8 mouse cellular contexts compared by ENCODE assay signal in the genomic region with DNA sequence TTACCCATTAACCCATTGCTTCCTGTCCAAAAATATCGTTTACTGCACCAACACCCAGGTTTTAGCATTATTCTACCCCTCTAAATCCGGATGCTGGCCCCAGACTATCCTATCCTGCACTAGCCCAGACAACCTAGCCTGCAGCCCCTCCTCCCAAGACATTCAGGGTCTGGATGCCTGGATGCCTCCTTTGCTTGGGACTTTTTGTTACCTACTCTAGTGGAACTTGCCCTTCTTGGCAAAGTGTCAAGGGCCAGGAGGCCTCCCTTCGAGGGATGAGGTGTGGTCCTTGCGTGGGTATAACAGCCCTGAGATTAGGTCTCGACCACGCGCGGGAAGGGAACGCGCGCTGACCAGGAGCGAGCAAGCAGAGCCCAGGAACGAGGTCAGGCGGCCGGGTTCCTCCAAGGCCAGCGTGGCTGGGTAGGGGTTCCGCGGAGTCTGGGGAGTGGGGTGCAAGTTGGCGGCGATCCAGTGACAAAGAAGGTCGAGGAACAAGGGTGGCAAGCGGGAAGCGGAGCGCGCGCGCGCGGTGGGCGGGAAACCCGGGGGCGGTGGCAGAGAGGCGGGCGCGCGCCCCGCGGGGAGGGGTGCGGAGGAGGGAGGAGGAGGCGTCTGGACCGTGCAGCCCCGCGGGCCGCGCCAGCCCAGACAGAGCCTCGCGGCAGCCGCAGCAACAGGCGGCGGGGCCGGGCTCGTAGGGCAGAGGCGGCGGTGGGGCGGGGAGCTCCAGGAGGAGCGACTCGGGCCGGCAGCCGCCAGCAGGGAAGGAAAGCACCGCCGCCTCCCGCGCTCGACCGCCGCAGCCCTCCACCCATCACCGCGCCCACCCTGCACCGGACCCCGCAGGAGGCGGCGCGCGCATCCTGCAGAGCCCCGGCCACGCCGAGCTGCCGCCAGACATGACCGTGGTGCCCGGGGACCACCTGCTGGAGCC. TPM values are rescaled to one million over a fixed set of nuclear protein-coding genes. Genes with fewer than 3 reads are reported as not detected.
DNase-seq lines count a peak whose midpoint lies in the region; ATAC-seq and TF ChIP-seq lines count a peak whose summit lies in the region.

Gene Kcna3, plus strand, starts transcription at position 649 of the 937 bp plus-strand sequence.

- H3K9me3 ChIP-seq in embryonic facial prominence, embryonic 15.5 days (replicated peaks): no peaks in the 10 kb centered on the region
- H3K9me3 ChIP-seq in heart, embryonic 12.5 days (replicated peaks): no peaks in the 10 kb centered on the region
- no peaks in the 10 kb centered on the region for H3K9me3 ChIP-seq in liver, embryonic 16.5 days (replicated peaks; ENCODE audit: control insufficient read depth, low read length)
- H3K9me3 ChIP-seq in neural tube, embryonic 12.5 days: no peaks in the 10 kb centered on the region
- H3K9me3 ChIP-seq in stomach, postnatal 0 days (ENCODE audit: control insufficient read depth, low read length): no peaks in the 10 kb centered on the region

- H3K27me3 ChIP-seq in embryonic facial prominence, embryonic 15.5 days: peaks cover 9% of the 10 kb centered on the region; the same call in 1 of the 2 replicates
- H3K27me3 ChIP-seq in heart, embryonic 12.5 days (replicated peaks): peaks cover 22% of the 10 kb centered on the region
- H3K27me3 ChIP-seq in liver, embryonic 16.5 days (ENCODE audit: control insufficient read depth, insufficient read depth, low read depth, low read length): peaks cover 36% of the 10 kb centered on the region
- H3K27me3 ChIP-seq in neural tube, embryonic 12.5 days (replicated peaks): 0 out of 2 replicates have a peak, but pooled peaks cover 7% of the 10 kb centered on the region
- no peaks in the 10 kb centered on the region for H3K27me3 ChIP-seq in stomach, postnatal 0 days (ENCODE audit: control insufficient read depth, insufficient read depth, low read length)

- peak; percentile 68 for DNase-seq in 416B (ENCODE audit: low read depth)
- DNase-seq in kidney, postnatal 10 days: peak; percentile 81
- peak; percentile 76 for DNase-seq in stomach, postnatal 0 days (ENCODE audit: low spot score)

- no peak for TF ChIP-seq EP300 in stomach, postnatal 0 days (optimal IDR thresholded peaks at IDR 0.05)

- ATAC-seq in embryonic facial prominence, embryonic 15.5 days (ENCODE audit: insufficient number of reproducible peaks, low FRiP score, low TSS enrichment, low read depth): peak; percentile 93
- peak; percentile 91 for ATAC-seq in heart, embryonic 12.5 days (ENCODE audit: insufficient number of reproducible peaks, low FRiP score)
- peak; percentile 81 for ATAC-seq in liver, embryonic 16.5 days (ENCODE audit: low read depth)
- ATAC-seq in neural tube, embryonic 12.5 days (ENCODE audit: low FRiP score, low read depth): peak; percentile 95
- peak; percentile 93 for ATAC-seq in stomach, postnatal 0 days (ENCODE audit: low FRiP score, low TSS enrichment)

- under 1% methylated on average over 72 of the region's 80 CpGs for WGBS in bone marrow, adult 2 months
- WGBS in embryonic facial prominence, embryonic 15.5 days: under 1% methylated on average over 65 of the region's 80 CpGs
- 1% methylated on average over 52 of the region's 80 CpGs for WGBS in heart, embryonic 12.5 days
- WGBS in liver, embryonic 16.5 days (ENCODE audit: insufficient replicate concordance): under 1% methylated on average over 59 of the region's 80 CpGs
- 1% methylated on average over 48 of the region's 80 CpGs for WGBS in neural tube, embryonic 12.5 days
- 2% methylated on average over 72 of the region's 80 CpGs for WGBS in stomach, postnatal 0 days

- peak within 1 kb of the TSS; percentile 49 for H3K27ac ChIP-seq in bone marrow, adult 2 months (ENCODE audit: control insufficient read depth, insufficient read depth, low read depth, low read length, poor library complexity)
- no peak within 1 kb of the TSS for H3K27ac ChIP-seq in embryonic facial prominence, embryonic 15.5 days (replicated peaks)
- no peak within 1 kb of the TSS for H3K27ac ChIP-seq in heart, embryonic 12.5 days (ENCODE audit: poor library complexity, severe bottlenecking)
- H3K27ac ChIP-seq in liver, embryonic 16.5 days (ENCODE audit: low read length): no peak within 1 kb of the TSS
- H3K27ac ChIP-seq in neural tube, embryonic 12.5 days: no peak within 1 kb of the TSS
- H3K27ac ChIP-seq in stomach, postnatal 0 days (replicated peaks): no peak within 1 kb of the TSS

- H3K36me3 ChIP-seq in embryonic facial prominence, embryonic 15.5 days: no peaks in the 10 kb centered on the region
- no peaks in the 10 kb centered on the region for H3K36me3 ChIP-seq in heart, embryonic 12.5 days
- H3K36me3 ChIP-seq in liver, embryonic 16.5 days (ENCODE audit: control insufficient read depth, insufficient read depth): no peaks in the 10 kb centered on the region
- no peaks in the 10 kb centered on the region for H3K36me3 ChIP-seq in neural tube, embryonic 12.5 days
- H3K36me3 ChIP-seq in stomach, postnatal 0 days (ENCODE audit: control insufficient read depth, insufficient read depth, low read length): no peaks in the 10 kb centered on the region

- peak within 1 kb of the TSS; percentile 93 for H3K4me2 ChIP-seq in embryonic facial prominence, embryonic 15.5 days (replicated peaks)
- peak within 1 kb of the TSS; percentile 95 for H3K4me2 ChIP-seq in heart, embryonic 12.5 days
- peak within 1 kb of the TSS; percentile 79 for H3K4me2 ChIP-seq in liver, embryonic 16.5 days (ENCODE audit: low read depth, low read length)
- peak within 1 kb of the TSS; percentile 80 for H3K4me2 ChIP-seq in neural tube, embryonic 12.5 days (replicated peaks)
- H3K4me2 ChIP-seq in stomach, postnatal 0 days (replicated peaks; ENCODE audit: low read depth): peak within 1 kb of the TSS; percentile 99

- TF ChIP-seq CTCF in bone marrow, adult 2 months (IDR thresholded peaks at IDR 0.05; ENCODE audit: control insufficient read depth, insufficient read depth, low read length): no peak; the same call in 1 of the 2 replicates
- no peak for TF ChIP-seq CTCF in stomach, postnatal 0 days (IDR thresholded peaks at IDR 0.05; ENCODE audit: low read depth)

- H3K4me3 ChIP-seq in bone marrow, adult 2 months (replicated peaks; ENCODE audit: control insufficient read depth, low read depth, low read length): peak within 1 kb of the TSS; percentile 70
- H3K4me3 ChIP-seq in embryonic facial prominence, embryonic 15.5 days (replicated peaks): peak within 1 kb of the TSS; percentile 63
- peak within 1 kb of the TSS; percentile 68 for H3K4me3 ChIP-seq in heart, embryonic 12.5 days
- H3K4me3 ChIP-seq in liver, embryonic 16.5 days (ENCODE audit: low read depth, low read length): peak within 1 kb of the TSS; percentile 62
- H3K4me3 ChIP-seq in neural tube, embryonic 12.5 days: peak within 1 kb of the TSS; percentile 77
- H3K4me3 ChIP-seq in stomach, postnatal 0 days (ENCODE audit: low read depth, low read length): peak within 1 kb of the TSS; percentile 61

- H3K4me1 ChIP-seq in bone marrow, adult 2 months (ENCODE audit: control insufficient read depth, insufficient read depth, low read length): no peaks in the 10 kb centered on the region; the same call in 1 of the 2 replicates
- peaks cover 15% of the 10 kb centered on the region; the same call in 1 of the 2 replicates for H3K4me1 ChIP-seq in embryonic facial prominence, embryonic 15.5 days
- H3K4me1 ChIP-seq in heart, embryonic 12.5 days (replicated peaks): peaks cover 7% of the 10 kb centered on the region; the same call in 1 of the 2 replicates
- no peaks in the 10 kb centered on the region; the same call in 1 of the 2 replicates for H3K4me1 ChIP-seq in liver, embryonic 16.5 days (ENCODE audit: control insufficient read depth, low read depth, low read length)
- peaks cover 19% of the 10 kb centered on the region for H3K4me1 ChIP-seq in neural tube, embryonic 12.5 days
- H3K4me1 ChIP-seq in stomach, postnatal 0 days (replicated peaks; ENCODE audit: control insufficient read depth, insufficient read depth): no peaks in the 10 kb centered on the region

- TF ChIP-seq POLR2A in bone marrow, adult 2 months (IDR thresholded peaks at IDR 0.05; ENCODE audit: borderline replicate concordance, control insufficient read depth, low read depth, low read length): peak; percentile 37; the same call in 1 of the 2 replicates

- H3K9ac ChIP-seq in embryonic facial prominence, embryonic 15.5 days: peak within 1 kb of the TSS; percentile 26
- H3K9ac ChIP-seq in heart, embryonic 12.5 days: peak within 1 kb of the TSS; percentile 71
- H3K9ac ChIP-seq in liver, embryonic 16.5 days (ENCODE audit: low read depth, low read length): peak within 1 kb of the TSS; percentile 28; the same call in 1 of the 2 replicates
- H3K9ac ChIP-seq in neural tube, embryonic 12.5 days: peak within 1 kb of the TSS; percentile 74
- peak within 1 kb of the TSS; percentile 61 for H3K9ac ChIP-seq in stomach, postnatal 0 days (ENCODE audit: low read length)

RNA-seq across cellular contexts. Expression of gene Kcna3, which starts in this region (rescaled TPM):
- polyA plus RNA-seq in bone marrow, adult 2 months (2011; ENCODE audit: insufficient read depth, insufficient read length, low replicate concordance, missing spikeins): 5.6 and 11.1 TPM in 2 replicates
- 1.0 and 1.7 TPM in 2 replicates for polyA plus RNA-seq in embryonic facial prominence, embryonic 15.5 days (2015; fragmentation: Nextera tagmentation; extraction: Ambion mirVana)
- 1.9 and 2.1 TPM in 2 replicates for polyA plus RNA-seq in heart, embryonic 12.5 days (2016; fragmentation: Nextera tagmentation; extraction: Ambion mirVana)
- polyA plus RNA-seq in liver, embryonic 16.5 days (2015; fragmentation: Nextera tagmentation; extraction: Ambion mirVana): 0.68 and 1.1 TPM in 2 replicates
- 4.0 and 4.6 TPM in 2 replicates for polyA plus RNA-seq in neural tube, embryonic 12.5 days (2016; fragmentation: Nextera tagmentation; extraction: Ambion mirVana)
- polyA plus RNA-seq in stomach, postnatal 0 days (2015; fragmentation: Nextera tagmentation; extraction: Ambion mirVana): 0.15 and 0.34 TPM in 2 replicates

Comparison
In these comparisons a context has a peak if more than half of its experiments do, and no peak if none do; other contexts are left out.
1. Peak in DNase-seq, ATAC-seq, H3K4me3 ChIP-seq, H3K9ac ChIP-seq and H3K4me2 ChIP-seq in stomach, postnatal 0 days; RNA of the gene not detected or under 1 TPM.